ENCODE assay signal across 24 mouse cellular contexts in the genomic region with DNA sequence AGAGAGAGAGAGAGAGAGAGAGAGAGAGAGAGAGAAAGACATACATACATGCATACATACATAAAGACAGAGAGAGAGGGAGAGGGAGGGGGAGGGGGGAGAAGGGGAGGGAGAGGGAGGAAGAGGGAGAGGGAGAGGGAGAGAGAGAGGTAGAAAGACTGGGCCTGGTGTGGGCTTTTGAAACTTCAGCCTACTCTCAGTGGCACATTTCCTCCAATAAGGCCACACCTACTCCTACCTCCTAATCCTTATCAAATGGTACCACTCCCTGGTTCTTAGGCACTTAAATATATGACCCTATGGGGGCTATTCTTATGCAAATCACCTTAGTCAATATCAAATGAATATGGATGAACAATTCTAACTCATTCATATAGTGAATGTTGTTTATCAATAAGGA.
"Had no signal": no experiment of that assay in that cellular context is flagged by ENCODE, and none has a peak within 500 bp of the region (broad histone marks: within the 10 kb centered on the region; RNA-seq: fewer than 3 reads in every experiment).

No protein-coding gene starts in this region.

- H3K36me3 ChIP-seq: heart, embryonic 10.5 days; heart, embryonic 12.5 days; hindbrain, embryonic 13.5 days; hindbrain, embryonic 15.5 days; kidney, embryonic 15.5 days; limb, embryonic 13.5 days; limb, embryonic 15.5 days had no signal

- ATAC-seq: hindbrain, postnatal 0 days; intestine, embryonic 16.5 days had no signal

- H3K4me3 ChIP-seq: gastrocnemius, adult 2 months; heart, embryonic 10.5 days; heart, embryonic 12.5 days; hindbrain, embryonic 13.5 days; hindbrain, embryonic 15.5 days; kidney, embryonic 15.5 days; limb, embryonic 13.5 days; limb, embryonic 15.5 days had no signal

- H3K9me3 ChIP-seq: heart, embryonic 10.5 days; heart, embryonic 12.5 days; hindbrain, embryonic 13.5 days; hindbrain, embryonic 15.5 days; kidney, embryonic 15.5 days; limb, embryonic 13.5 days; limb, embryonic 15.5 days had no signal

- H3K27me3 ChIP-seq: heart, embryonic 12.5 days; hindbrain, embryonic 13.5 days; hindbrain, embryonic 15.5 days; kidney, embryonic 15.5 days; limb, embryonic 13.5 days; limb, embryonic 15.5 days had no signal

- H3K4me2 ChIP-seq: heart, embryonic 12.5 days; hindbrain, embryonic 13.5 days; hindbrain, embryonic 15.5 days; kidney, embryonic 15.5 days; limb, embryonic 13.5 days; limb, embryonic 15.5 days had no signal

- H3K27ac ChIP-seq: gastrocnemius, adult 2 months; heart, embryonic 10.5 days; hindbrain, embryonic 13.5 days; hindbrain, embryonic 15.5 days; hindbrain, postnatal 0 days; kidney, embryonic 15.5 days; kidney, postnatal 0 days; limb, embryonic 13.5 days; limb, embryonic 15.5 days had no signal

- H3K9ac ChIP-seq: heart, embryonic 12.5 days; hindbrain, embryonic 13.5 days; hindbrain, embryonic 15.5 days; kidney, embryonic 15.5 days; limb, embryonic 13.5 days; limb, embryonic 15.5 days had no signal

- DNase-seq: gastrocnemius, adult 2 months; gastrocnemius, postnatal 10 days; gastrocnemius, postnatal 25 days; heart, adult 18-20 months; heart, postnatal 10 days; heart, postnatal 36 days; kidney, adult 11 months; kidney, adult 2 months; kidney, adult 9 months; kidney, postnatal 14 days; kidney, postnatal 36 days; layer of hippocampus, adult 9-11 months; layer of hippocampus, postnatal 36 days; left cerebral cortex, postnatal 4 days had no signal
